Mouse (Mus musculus): ENCODE results near the gene Tpbg.
"Not testable (repeated sequence)": the region's sequence is repeated elsewhere in the genome, so short reads cannot be mapped to it uniquely, and the experiment has no call there.

The Tpbg gene

DNA sequence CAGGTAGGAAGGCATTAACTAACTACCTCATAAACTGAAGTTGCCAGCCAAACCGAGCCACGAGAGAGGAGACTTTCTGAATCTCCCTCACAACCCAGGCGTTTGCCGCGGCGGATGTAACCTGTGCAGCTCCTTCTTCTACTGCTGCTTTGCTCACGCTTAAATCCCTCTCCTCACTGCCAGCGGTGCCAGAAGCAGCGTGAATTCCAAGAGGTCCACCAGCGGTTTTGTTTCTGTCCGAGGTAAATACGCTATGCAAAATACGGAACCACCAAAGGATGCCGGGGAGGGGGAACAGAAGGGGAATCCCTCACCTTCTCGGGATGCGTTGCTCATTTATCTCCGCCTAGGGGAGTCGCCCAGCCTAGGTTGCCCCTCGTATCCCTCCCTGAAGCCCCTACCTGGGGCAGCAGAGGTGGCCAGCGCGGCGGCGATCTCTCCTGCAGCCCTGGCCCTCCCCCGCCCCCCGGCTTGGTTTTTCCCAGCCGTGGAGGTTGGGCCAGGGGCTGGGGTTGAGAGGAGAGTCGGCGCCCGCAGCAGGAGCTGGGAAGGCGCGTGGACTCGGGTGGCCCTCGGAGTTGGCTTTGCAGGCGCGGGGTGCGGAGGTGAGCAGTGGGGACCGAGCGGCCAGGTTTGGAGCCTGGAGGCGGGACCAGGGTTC, at the start of gene Tpbg:
TSS of gene Tpbg (plus strand) at position 30 of the 661 bp plus-strand sequence.
- peak; percentile 38 to 52 for DNase-seq (ENCODE audit: low spot score in 2 of 2)

DNA sequence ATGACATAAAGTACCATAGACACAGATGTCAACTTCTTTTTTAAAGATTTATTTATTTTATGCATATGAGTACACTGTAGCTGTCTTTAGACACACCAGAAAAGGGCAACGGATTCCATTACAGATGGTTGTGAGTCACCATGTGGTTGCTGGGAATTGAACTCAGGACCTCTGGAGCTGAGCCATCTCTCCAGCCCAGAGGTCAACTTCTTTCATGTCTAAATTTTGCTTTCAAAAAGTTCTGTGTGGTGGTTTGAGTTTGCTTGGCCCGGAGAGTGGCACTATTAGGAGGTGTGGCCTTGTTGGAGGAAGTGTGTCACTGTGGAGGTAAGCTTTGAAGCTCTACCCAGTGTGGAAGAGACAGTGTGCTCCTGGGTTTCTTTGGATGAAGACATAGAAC, 40.2 kb upstream of the Tpbg start:
- DNase-seq (ENCODE audit: low spot score in 2 of 2), result not testable (repeated sequence)

DNA sequence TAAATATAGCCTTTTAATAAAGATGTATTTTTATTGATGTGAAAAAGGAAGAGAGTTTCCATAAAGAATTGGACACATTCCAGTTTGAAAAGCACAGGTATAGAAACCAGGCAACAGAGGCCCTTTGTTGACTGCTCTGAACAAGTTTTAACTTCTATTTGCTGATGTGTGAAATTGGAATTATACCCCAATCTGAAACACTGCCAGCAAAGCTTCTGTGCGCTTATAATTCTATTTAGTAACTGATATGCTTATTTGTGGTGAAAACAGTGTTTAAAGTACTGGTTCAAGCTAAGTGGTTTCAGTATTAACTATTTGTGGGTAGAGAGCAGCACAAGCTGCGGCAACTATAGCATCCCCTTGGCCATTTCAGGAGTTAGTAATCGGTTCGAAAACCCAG, 39.6 kb upstream of the Tpbg start:
- no peak for DNase-seq (ENCODE audit: low spot score in 2 of 2)

DNA sequence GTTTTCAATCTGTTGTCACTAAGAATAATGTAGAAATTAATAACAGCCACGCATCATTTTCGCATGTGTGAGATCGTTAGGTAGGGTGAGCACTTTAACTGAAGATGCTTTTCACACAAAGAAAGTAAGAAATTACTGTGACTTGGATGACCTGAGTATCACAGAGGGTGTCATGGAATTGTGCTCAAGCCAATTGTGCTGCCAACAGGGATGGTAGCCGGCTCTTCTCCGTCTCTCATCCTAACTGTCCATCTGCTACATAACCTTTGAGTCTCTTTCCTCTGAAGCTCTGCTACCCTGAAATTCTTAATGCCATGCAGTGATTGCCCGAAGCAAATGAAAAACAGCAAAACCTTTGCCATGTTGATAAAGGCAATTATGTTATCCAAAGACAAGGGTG, 35.8 kb upstream of the Tpbg start:
- no peak for DNase-seq (ENCODE audit: low spot score in 2 of 2)

DNA sequence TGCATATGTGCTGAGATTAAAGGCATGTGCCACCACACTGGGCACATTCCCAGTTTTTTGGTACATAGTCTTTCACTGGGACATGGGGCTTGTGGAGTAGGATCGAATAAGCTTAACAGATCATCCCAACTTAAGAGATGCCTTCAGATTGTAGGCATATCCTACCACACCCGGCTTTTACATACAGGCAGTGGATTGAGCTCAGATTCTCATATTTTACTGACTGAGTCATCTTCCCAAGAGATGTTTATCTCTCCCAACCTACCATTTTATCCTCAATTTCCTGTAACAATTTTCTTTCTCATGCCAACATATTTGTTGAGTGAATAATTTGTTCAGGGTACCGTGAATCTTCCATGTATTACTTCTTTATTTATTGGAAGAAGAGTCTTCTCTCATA, 32.9 kb upstream of the Tpbg start:
- no peak for DNase-seq (ENCODE audit: low spot score in 2 of 2)

DNA sequence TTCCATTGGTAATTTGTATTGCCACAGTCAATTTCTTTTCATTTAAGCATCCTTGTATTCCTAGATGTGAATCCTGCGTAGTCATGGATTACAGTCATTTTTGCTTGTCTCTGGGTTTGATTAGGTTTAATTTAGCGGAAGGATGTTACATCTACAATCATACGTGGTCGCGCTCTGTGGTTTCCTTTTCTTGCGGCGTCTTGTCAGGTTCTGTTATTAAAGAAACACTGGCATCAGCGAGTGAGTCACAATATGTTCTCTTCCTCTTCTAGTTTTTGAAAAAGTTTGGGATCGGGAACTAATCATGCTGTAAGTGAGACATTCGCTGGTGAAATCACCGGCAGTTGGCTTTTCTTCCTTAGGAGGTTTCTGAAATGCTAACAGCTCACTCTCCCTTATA, 21.4 kb upstream of the Tpbg start:
- DNase-seq (ENCODE audit: low spot score in 2 of 2), result no peak

DNA sequence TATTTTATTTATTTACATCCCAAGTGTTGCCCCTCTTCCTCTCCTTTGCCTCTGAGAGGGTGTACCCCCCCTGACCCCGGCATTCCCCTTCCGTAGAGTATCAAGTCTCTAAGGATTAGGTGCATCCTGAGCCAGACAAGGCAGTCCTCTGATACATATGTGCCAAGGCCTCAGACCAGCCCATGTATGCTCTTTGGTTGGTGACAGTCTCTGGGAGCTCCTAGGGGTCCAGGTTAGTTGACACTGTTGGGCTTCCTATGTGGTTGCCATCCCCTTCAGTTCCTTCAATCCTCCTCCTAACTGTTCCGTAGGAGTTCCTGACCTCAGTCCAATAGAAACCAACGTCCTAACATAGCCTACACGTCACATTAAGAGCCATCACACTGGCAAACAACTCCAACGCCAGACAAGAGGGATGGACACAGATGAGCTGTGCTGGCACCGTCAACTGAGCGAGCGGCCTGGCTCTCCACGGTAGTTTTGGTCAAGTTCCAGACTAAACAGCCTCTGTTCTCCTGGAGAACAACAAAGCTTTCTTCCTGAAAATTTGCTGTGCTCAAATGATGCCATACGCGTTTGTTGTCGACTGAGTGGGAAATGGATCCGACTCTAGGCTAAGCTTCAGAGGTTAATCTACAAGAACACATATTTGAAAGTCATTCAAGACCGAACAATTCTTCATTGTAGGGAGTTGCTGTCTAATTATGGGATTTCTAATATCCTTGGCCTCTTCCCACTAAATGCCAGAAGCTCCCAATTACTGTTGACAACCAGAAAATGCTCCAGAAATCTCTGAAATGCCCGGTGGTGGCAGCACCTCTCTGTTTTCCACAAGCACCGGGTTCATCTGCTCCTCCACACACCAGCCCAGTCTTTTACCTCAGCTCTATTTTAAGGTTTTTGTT, 6.4 kb upstream of the Tpbg start:
- no peak for DNase-seq (ENCODE audit: low spot score in 2 of 2)

DNA sequence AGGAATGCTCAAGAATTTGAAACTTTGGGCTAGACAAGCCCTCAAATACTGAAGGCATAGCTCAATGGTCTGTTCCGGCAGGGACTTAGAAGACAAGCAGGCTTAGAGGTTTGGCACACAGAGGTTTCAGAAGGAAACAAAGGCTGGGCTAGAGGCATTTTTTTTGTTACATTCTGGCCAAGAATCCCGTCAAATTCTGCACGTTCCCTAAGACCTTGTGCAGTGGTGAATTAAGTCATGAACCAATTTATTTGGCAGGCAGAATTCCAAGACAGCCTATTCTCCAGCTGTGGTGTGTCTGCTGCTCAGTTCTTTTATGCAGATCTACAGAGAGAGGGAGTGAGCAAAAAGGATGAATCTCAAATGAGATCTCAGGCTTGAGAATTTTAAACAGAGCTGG, 2.6 kb upstream of the Tpbg start:
- DNase-seq (ENCODE audit: low spot score in 2 of 2), result no peak

DNA sequence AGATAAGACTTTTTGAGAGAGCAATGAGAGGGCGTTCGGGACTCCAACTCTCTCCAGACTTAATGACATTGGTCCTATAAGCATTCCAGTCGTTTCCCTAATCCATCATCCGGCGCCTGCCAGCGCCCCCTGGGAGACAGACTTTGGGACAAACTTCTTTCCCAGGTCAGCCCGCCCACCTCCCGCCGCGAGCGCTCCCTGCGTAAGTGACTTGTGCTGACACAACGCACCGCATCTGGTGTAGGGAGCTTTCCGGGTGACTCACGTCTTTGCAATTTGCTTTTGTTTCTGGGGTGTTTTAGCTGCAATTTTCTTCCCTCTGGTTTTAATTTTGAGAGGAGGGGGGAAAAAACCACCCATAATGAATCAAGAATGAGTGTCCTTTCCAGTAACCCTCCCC, 289 bp upstream of the Tpbg start:
- peak; percentile 57 to 61 for DNase-seq (ENCODE audit: low spot score in 2 of 2)

DNA sequence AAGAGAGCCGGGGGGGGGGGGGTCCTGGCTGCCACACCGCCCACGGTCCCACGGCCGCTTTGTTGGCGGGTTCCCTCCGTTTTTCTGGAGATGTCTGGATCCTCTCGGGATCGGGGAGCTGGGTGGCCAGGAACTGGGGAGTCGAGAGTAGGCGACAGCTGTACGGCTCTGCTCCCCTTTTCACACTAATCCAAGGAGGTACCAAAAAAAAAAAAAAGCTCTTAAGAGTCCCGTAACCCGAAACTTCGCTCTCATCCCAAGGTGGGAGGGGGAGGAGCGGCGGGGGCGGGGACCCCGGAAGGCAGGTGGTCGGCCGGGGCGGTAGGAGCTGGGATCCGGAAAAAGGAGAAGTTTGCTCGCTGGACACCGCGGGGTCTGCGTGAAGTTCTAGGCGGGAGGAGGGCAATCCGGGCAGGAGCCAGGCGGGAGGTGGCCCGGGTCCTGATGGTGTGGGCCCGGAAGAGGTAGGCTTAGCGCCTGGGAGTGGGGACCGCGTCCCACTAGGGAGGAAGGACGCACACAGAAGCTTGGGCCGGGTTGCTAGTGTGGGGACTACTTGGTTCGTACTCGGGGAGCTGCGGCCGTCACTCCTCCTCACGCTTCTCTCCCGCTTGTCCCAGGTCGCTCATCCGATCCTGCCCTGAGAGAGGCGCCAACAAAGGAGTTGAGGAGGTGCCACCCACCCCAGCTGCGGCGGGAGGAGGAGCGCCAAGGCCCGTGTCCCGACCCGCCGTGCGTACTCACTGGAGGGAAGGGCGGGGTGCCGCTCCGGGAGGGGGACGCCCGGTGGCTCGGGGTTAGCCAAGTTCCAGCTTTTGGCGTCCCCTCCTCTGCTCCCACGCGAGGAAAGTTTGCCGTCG, 1.1 kb downstream of the Tpbg start:
- DNase-seq (ENCODE audit: low spot score in 2 of 2), result peak in 1 of 2 experiments; percentile 11

DNA sequence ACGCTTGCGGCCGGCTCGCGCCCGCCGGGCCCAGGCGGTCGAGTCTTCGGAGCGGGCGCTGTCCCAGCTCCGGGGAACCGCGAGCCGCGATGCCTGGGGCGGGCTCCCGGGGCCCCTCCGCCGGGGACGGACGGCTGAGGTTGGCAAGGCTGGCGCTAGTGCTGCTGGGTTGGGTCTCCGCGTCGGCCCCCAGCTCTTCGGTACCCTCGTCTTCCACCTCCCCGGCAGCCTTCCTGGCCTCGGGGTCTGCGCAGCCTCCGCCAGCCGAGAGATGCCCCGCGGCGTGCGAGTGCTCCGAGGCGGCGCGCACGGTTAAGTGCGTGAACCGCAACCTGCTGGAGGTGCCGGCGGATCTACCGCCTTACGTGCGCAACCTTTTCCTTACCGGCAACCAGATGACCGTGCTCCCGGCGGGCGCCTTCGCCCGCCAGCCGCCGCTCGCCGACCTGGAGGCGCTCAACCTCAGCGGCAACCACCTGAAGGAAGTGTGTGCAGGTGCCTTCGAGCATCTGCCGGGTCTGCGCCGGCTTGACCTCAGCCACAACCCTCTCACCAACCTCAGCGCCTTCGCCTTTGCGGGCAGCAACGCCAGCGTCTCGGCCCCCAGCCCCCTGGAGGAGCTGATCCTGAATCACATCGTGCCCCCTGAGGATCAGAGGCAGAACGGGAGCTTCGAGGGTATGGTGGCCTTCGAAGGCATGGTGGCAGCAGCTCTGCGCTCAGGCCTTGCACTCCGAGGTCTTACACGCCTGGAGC, 1.9 kb downstream of the Tpbg start:
- no peak for DNase-seq (ENCODE audit: low spot score in 2 of 2)

DNA sequence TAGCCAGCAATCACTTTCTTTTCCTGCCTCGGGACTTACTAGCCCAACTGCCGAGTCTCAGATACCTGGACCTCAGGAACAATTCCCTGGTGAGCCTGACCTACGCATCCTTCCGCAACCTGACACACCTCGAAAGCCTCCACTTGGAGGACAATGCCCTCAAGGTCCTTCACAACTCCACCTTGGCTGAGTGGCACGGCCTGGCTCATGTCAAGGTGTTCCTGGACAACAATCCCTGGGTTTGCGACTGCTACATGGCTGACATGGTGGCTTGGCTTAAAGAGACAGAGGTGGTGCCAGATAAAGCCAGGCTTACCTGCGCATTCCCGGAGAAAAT, 2.4 kb downstream of the Tpbg start:
- no peak for DNase-seq (ENCODE audit: low spot score in 2 of 2)

DNA sequence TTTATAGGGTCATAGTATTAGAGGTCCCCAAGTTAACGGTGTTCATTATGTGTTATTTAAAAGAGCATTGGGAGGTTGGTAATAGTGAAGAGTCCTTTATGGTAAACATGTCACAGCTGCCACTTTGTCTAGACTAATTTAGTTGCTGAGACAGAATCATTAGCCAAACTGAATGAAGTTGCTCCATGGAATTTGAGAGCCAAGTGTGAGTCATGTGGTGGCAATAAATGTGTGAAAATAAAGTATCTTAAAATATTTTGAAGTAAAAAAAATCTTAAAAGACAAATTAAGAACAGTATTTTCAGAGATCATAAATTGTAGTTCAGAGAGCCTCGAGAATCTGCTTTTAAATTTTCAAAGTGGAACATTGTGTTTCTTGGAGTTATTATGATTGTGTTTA, 4.0 kb downstream of the Tpbg start:
- DNase-seq (ENCODE audit: low spot score in 2 of 2), result no peak

DNA sequence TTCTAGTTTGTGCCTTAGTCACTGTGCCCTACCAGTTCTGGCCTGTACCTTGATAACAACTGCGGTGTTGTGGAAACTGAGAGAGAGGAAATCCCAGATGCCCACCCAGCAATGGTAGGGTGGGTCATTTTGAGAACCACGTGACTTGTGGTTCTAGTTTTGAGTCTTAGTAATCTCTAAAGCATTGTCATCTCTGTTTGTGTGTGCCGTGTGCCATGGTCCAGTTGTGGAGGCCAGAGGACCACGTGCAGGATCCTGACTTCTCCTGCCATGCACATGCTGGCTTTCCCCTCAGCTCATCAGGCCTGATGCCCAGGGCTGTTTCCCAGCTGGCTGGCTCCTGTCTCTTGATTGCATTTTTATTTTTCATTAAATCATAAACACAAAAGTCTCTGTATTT, 12.6 kb downstream of the Tpbg start:
- no peak for DNase-seq (ENCODE audit: low spot score in 2 of 2)

DNA sequence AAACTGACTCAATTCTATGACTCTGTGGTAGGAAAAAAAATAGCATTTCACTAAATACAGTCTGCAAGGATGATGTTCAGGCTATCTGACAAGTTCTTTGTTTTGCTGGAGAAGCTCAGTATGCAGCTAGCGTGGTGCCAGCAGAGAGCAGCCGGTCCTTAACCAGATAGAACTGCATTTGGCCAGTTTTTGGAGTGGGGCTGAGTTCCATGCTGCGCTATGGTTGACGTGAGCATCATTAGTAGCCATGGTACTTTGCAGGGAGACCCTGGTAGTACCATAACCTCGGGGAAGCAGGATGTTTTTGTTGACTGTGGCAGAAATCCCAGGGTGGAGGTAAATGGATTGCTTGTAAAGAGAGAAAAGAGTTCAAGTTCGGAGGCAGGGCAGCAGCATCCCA, 14.3 kb downstream of the Tpbg start:
- DNase-seq (ENCODE audit: low spot score in 2 of 2), result no peak

DNA sequence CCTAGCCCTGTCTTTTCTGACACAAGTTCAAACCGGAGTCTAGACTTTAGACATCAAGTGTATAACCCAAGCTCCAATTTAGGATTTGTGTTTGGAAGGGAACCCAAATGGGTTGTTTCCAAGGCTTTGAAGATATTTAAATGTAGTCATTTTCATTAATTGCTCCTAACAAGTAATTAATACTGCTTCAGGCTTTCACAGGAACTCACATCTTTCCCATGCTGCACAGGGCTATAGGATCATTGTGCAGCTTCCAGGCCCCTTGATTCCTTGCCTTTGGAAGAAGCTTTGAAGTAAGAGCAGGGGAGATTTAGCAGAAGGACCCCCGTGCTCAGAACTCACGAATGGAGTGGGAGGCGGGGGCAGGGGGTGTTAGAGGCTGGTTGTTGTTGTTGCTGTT, 18.9 kb downstream of the Tpbg start:
- DNase-seq (ENCODE audit: low spot score in 2 of 2), result no peak

DNA sequence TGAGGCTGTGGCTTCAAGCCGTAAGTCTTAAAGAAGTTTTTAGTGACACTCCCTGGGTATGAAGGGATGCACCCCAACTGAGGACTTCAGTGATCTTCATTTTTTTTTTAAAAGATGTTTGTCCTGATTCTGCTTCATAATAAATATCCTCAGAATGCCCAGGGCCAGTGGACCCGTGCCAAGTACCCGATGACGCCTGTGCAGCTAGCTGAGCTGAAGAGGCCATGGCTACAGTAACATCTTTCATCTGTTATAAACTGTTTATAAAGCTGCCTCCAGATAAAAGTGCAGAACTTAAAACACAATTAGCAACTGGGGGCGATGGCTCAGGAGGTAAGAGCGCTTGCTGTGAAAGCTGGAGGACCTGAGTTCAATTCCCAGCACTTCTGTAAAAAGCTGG, 20.4 kb downstream of the Tpbg start:
- DNase-seq (ENCODE audit: low spot score in 2 of 2), result no peak

DNA sequence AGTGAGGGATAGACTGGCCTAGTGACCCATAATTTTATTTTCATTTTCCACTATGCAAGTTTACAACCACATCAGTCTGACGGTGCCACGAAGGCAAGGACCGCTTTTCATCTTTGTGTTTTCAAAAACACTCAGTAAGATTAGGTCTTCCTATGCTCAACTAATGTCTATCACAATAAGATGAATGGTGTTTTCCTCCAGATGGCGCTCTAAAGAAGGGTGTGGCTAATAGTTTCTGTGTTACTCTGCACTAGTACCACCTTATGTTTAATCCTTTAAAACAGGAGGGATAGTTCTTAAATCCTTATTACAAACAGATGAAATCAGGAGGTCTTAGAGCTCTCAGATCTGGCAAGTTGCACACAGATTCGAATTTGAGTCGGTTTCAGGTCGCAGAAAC, 30.7 kb downstream of the Tpbg start:
- DNase-seq (ENCODE audit: low spot score in 2 of 2), result no peak

DNA sequence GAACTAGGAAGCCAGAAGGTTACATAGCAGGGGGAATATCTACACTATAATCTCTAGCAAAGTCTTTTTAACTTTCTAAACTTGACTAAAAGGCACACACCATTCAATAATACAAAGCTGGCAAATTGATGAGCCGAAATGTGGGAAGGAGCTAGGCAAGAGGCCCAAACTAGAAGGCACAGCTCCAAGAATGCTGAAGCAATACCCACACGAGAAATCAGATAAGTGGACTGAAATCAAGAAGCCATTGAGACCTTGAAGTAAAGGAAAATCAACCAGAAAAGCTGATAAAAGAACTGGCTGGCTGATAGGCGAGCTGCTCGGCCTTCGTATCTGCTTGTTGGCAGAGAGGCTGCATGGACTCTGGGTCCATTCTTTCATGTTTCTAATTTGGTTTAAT, 51.5 kb downstream of the Tpbg start:
- DNase-seq (ENCODE audit: low spot score in 2 of 2), result peak; percentile 4 to 24
